Mouse (Mus musculus) left cerebral cortex, adult 11 months (tissue): ENCODE measurements around the gene Ttc23.
A peak's percentile ranks its signal among the peaks of the same experiment; 100 is the strongest.

Experiments used
- DNase-seq: peaks from one replicate; pipeline ENCODE4 v3.0.0; 2022; ENCODE audit warnings: low spot score

The Ttc23 gene

DNA sequence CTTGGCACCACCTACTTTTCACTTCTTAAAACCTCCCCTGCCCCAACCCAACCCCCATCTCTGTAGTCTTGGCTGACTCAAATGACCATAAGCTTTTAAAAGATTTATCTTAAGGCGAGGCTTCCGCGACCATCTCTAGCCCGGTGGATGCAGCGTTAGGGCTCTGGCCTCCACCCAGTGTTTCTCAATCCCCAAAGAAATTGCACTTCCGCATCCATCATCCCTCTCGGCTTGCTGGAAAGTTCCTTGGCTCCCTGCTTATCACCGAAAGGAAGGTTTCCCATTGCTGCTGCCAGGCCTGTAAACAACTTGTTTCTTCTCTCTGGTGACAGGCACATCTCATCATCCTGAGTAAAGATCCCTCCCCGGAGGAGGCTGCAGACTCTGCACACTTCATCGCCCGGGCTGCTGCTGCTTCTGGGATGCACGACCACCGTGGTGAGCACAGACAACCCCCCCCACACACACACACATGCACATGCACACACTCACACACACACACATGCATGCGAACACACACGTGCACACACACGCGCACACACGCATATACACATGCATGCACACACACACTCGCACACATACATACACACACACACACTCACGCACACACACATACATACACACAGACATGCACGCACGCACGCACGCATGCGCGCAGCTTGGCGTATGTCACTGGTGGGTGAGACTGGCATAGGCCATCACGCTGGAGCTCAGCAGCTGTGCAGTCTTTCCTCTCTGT lies 50.9 kb downstream of the Ttc23 start:
- no peak for DNase-seq

DNA sequence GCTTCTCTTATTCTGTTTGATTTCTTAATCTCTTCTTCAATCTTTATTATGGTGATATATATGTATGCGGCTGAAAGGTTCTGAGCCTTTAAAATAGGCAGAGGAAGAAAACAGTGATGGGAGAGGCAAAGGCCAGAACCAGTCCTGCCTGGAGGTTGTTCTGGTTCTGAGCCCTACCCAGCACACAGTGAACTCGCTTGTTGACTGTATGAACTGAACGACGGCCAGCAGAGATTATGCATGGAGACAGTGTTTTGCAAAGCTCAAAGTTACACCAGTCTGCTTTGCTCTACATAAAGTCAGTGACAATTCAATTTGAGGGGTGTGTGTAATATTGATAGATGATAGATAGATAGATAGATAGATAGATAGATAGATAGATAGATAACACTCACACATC lies 52.1 kb downstream of the Ttc23 start:
- DNase-seq, result no peak

DNA sequence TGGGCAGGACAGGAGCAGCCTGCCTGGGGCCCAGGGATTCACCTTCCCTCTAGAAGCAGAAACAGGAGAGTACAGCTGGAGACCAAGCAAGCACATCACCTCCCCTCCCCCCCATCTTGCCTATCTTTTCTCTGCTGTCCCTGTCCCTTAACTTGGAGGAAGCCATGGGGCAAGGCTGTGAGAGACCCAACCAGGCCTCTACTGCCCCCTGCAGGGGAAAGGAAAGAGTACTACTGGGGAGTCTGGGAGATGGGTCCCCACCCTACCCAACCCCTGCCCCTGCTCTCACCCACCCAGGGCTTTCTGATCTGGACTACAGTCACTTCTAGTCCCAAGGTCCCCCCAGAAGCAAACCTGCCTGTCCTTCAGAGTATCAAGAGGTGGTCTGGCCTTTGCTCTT lies 53.6 kb downstream of the Ttc23 start:
- no peak for DNase-seq

DNA sequence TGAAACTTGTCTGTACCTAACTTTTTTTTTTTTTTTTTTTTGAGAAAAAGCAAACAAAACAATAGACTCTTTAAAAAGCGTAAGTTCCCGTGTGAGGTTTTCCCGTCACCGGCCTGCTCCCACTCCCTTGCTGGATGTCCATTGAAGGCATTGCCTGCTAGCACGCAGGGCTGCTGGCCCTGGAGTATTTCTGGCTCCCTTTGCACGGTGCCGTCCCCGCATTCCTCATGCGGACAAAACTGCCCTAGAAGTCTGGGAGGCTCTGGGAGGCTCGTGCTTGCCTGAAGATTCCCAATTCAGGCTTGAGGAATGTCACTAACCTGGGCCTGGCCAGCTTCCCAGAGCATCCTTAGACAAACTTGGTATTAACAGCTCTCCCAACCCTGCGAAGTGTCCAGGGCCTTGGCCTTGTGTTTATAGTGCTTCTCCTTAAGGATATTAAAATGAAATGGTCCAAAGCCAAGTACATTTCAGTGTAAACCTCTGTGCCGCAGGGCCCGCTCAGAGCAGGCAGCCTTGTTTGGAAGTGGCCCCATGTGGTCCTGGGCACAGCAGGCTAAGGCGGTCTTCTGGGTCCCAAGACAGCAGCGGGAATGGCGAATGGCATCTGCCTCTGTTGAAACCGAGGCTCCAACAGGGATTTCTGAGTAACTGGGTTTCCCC lies 54.2 kb downstream of the Ttc23 start:
- DNase-seq, result no peak

DNA sequence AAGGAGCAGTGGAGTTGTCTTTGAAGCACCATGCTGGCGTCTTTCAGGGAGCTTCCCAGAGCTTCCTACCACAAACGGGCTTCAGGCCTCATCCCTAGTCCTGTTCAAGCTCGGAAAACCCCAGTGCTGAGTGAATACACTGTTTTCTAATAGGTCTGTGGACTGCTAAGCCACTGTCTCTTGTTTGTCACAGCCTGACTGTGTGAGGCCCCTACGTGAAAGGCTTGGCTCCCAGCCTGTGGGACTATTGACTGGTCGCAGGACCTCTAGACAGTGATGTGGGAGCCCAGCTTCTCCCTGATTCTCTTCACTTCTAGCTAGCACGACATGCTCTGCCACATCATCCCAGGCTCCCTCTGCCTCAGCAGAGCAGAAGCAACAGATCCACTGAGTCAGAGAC lies 61.0 kb downstream of the Ttc23 start:
- DNase-seq, result no peak

DNA sequence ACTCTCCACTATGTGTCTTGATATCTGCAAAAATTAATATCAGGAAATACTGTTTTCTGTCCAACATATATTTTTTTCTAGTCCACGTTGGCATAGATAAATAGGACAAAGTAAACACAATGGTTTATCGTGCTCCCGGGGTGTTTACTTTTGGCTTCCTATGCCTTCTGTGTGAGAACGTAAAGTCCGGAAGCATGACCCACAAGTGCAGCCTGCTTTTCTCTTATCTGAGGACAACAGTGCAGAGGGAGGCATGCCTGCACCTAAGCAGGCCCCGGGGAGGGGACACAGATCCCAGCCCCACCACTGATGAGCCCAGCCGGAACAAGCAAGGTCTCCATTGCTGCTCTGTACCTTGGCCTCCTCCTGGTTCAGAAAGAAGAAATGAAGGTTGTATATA lies 63.0 kb downstream of the Ttc23 start:
- DNase-seq, result no peak

DNA sequence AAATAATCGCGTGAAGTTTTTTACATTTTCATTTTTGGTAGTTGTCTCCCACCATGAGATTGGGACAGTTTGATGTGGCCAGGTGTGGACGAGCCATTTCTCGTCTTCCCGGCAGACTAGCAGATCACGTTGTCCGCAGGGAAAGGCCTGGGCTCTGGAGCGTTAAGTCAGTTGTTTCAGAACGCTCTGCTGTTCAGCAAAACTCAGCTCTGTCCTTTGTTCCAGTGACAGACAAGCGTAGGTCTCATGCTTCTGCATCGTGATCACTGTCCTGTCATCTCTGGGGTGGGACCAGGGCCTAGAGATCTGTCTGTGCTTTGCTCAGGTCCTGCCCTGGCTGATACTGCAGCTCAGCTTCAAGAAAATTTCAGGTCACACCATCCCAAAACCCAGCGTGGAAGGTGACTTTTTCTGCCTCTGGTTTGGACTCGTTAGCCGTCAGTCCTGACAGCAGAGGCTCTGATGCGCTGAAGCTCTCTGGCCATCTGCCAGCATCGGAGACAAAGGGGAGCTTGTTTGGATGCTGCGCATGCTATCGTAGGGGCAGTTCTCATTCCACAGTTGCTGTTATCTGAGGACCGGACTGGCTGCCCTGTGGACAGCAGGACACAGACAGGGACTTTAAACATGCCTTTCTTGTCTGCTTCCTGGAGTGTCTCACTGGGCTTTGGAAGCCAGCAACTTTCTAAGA lies 66.8 kb downstream of the Ttc23 start:
- peak; percentile 53 for DNase-seq

DNA sequence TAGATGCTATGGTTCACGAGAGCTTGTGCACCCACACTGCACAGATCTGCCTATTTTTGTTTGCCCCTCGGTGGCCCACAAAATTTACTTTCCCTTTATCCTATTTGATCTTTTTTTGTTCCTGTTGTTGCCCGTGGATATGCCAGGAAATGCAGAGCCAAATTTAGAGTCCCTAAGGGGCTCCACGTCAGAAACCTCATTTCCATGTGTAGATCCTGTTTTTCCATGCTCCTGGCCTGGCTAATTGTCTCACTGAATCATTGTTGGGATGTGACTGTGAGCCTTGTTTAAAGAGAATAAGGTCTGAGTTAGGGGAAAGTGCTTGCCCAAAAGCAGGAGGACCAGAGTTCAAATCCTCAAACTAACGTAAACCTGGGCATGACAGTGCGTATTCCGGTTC lies 68.0 kb downstream of the Ttc23 start:
- no peak for DNase-seq

DNA sequence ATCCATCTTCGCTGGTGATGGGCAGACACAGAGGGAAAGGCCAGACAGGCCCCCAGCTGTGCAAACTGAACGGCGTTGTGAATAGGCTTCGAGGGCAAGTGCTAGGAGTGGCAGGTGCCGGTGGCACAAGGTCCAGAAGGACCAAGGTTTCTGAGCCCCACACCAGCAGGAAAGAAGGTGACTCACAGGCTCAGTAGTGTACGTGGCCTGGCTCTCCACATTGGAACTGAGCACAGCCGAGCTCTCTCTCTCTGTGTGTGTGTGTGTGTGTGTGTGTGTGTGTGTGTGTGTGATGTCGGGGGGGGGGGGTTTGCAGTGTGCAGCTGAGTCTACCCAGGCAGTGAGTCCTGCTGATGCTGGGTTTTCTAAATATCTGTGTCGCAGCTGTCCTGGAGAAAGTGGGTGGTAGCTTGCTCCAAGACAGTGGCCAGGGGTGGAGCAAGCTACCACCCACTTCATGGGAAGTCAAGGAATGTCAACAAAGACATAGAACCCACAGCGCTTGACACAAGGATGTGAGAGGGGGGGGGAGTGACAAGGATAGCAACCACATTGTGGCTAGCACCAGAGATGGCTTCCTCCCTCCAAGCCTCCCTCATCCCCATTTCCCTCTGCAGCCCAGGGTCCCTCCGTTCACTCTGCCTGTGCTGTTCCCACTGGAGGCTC lies 69.1 kb downstream of the Ttc23 start:
- no peak for DNase-seq

DNA sequence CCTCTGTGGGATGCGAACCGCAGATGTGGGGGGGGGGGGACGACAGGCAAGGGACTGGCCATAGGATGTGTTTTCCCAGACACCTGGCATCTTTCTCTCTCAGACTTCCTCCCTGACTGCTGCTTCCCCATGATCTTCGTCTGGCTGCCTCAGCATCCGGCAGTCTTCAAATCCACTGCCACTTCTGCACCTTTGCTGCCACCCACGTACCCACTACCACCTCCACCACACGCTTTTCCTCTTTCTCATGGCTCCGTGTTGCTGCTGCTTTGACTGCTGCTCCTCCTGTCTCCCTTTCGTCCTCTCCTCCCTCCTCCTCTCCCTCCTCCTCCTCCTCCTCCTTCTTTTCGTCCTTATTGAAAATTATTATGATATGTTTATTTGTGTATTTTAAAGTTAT lies 69.7 kb downstream of the Ttc23 start:
- no peak for DNase-seq

DNA sequence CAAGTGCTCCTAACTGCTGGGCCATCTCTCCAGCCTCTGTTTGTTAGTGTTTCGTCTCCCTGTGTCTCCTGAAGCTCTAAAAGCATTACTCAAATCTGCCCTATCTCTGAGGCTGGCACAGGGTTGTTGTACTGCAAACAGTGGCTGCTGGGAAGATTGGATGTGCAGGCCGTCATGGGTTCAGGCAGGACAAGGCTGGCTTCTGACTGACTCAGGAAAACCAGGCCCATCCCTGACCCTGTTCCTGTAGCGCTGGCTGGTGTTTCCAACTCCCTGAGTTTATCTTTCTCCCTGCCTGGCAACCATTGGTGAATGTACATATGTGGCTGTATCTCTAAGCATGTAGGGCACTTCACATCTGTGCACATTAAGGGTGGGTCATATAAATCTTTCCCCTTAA lies 70.3 kb downstream of the Ttc23 start:
- DNase-seq, result no peak

DNA sequence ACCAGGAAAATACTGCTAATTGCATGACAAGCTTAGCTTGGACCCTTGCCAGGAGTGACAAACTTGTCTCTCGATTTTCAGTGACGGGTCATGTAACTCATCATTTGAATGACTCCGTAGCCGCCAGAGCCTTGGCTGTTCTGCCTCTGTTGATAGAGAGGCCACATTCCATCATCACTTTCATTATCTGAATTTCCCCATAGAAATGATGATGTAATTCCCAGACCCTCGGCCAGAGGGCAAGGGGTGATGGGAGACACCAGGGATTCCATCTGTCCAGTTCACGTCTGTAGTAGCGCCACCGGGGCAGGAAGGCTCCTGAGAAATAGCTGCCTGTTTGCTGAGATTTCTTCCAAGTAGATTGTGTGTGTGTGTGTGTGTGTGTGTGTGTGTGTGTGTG lies 71.6 kb downstream of the Ttc23 start:
- no peak for DNase-seq

DNA sequence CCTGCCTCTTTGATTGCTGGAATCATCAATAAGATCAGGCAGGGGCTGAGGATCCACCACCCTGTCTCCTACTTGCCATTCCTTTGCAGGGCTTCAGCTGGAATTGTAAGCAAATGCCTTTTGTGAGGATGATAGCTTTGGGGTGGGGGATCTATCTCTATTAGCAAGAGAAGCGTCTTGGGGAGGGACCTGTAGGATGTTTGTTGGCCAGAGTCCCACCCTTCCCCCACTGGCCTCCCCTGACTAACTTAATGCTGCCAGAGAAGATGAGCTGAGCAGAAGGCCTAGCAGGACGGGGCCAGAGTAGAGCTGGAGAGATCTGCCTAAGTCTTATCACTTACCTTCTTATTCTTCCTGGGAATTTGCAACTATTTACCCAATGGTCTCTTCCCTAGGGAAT lies 75.0 kb downstream of the Ttc23 start:
- DNase-seq, result no peak

DNA sequence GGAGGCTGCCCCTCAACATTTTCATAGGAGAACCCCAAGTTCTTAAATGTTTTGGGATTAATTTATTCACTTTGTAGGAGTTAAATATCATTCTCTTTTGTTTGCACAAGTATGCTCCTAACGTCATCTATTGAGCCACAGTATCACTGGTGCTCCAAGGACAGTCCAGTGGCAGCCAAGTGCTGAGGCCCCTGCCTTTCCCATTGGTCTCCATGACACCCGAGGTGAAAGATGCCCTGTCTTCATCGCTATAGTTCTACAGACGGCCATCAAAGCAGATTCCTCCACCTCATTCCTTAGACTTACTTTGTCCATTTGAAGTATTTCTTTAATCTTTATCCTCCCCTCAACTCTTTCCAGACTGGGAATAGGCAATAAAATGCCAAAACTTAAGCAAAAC lies 77.3 kb downstream of the Ttc23 start:
- DNase-seq, result no peak

DNA sequence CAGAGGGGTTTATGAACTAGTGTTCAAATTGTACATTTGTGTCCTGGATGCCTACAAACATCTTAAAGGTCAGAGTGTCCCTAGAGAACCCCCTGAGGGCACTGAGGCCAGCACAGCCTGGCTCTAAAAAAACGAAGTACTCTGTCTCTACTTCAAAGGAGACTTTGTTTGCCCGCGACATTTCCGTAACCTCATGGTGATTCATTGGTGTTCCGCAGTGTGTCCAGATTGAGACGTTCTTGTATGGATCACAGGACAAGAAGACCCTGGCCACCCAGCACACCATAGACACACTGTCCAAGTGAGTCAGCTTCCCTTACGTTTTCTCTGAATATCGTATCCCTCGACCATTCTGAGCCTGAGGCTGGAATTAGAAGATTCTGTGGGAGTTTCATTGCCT lies 77.8 kb downstream of the Ttc23 start:
- no peak for DNase-seq

DNA sequence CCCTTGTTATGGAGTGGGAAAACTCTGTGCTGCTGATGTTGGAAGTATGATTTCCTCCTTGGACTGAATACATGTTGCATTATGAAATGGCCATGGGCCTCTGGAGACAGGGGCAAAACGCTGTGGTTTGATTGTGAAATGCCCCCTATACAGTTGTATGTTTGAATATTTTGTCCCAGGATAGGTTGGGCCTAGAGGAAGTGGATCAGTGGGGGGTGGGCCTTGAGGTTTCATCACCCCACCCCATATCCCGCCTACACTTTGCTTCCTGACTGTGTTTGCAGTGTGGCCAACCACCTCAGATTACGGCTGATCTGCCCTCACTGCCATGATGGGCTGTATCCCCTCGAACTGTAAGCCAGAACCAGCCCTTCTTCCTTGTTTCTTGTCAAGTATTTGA lies 81.0 kb downstream of the Ttc23 start:
- DNase-seq, result no peak

DNA sequence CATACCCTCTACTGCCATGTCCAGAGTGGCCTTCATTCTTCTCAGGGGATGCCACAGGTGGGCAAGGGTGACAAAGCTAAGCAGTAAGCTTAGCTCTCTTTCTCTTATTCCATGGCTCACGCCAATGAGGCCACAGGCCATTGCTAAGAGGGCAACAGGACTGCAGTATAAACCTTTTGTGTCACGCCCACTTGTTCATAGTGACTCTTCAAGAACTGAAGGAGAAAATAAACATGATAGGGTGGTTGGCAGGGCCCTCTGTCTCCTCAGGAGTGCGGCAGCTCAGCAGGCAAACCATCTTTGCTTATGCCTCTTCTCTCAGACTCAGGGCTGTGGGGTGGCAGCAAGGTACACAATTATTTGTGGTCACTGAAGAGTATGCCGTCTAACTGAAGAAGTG lies 81.6 kb downstream of the Ttc23 start:
- no peak for DNase-seq

DNA sequence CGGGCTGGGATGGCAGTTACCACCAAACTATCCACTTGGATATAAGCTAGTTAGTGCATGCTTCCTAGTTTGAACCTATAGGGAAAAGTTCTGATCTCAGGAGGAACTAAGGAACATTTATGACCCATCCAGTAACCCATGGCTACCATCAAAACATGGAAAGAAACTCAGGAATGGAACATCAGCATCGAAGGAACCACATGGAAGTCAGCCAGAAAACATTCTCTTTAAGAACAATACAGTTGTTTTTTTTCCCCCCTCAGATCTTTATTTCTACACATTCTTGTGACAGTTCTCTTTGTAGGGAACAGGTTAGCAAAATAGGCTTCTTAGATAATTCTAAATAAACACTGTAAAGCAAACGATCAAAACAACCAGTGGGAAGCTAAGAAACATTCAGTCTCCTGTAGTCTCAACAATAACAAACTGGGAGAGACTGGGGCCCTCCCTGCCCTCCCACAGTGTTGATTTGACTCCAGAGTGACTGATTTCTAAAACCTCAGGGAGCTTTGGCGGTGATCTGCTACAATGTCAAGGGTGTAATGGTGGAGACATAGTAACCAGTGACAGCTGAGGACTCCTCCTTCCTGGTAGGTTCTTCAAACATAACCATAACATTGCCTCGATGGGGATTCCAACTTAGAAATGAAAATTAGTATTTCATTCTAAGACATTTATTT lies 83.4 kb downstream of the Ttc23 start:
- no peak for DNase-seq

DNA sequence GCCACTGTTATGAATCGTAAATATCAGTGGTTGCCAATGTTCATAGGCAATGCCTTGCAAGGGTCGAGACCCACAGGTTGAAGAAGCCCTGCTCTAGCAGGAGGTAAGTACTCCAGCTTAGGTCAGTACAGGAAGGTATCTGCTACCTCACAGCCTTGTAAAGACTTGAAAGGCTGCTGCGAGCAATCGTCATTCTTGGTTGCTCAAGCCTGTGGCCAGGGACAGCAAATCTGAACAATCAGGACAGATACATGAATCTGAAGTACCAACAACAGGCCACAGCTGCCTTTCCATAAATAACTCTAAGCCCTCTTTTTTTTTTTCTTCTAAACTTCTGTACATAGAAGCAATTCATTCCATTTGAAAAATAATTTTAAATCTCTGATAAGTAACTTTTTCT lies 85.1 kb downstream of the Ttc23 start:
- DNase-seq, result no peak

DNA sequence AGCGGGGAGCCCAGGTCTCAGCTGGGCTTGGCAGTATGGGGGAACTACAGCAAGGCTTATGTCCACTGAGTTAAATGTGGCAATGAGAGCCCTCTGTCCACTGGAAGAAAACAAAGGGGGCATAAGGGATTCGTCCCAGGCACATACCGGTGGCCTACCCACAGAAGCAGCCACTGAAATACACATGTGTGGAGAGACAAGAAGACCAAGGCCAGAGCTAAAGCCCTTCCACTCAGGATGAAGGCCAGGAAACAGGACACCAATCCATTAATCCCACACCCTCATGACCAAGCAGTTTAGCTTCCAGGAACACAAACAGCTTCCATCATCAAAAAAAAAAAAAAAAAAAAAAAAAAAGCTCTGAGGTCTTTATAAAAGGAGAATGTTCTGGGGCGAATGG lies 93.2 kb downstream of the Ttc23 start:
- DNase-seq, result no peak

DNA sequence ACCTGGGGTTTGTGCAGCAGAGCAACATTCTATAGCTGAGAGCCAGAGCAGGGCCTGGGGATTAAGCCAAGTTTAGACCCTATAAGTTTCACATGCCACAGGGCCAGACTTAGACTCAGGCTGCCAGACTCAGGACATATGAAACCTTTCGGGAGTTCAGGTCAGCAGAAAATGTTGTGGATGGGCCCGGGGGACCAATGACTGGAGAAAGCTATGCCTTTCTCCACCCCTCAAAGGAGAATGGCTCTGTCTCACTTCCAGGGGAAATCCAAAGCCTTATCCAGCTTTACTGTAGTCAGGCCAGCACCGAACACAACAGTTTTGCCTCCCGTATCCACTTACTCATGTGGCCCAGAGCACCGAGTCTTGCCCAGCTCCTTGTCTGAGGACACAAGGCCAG lies 93.6 kb downstream of the Ttc23 start:
- no peak for DNase-seq

DNA sequence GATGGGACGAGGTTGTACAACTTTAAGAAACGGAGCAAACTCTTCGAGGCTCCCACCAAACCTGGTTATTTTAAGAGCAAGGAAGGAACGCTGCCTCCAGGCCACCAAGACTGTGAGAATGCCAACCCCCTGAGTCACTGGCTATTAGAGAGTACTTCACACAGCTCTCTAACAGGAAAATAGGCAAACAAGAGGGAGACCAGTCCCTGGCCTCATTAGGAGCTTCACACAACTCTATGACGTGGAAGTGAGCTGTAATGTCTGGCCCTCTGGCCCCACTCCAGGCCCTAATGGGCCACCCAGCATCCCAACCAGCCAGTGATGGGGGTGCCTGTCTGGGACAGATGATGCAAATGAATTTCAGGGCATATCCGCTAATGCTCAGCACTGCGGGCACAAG lies 94.5 kb downstream of the Ttc23 start:
- DNase-seq, result no peak
